Mouse (Mus musculus) olfactory bulb, adult 2 months (tissue): ENCODE results near the gene Tfam.

Source experiments
- CTCF ChIP-seq: fragments of 200-500 bp; IDR thresholded peaks from 2 replicates; pipeline ENCODE4 v1.5.1; 2012; ENCODE audit warnings: low read depth, mild to moderate bottlenecking, low read length, moderate library complexity; ENCODE audit not compliant: insufficient read depth
- POLR2A ChIP-seq: fragments of 200-500 bp; IDR thresholded peaks from 2 replicates; pipeline ENCODE4 v1.6.1; 2012; ENCODE audit warnings: mild to moderate bottlenecking, low read depth, low read length, moderate library complexity; ENCODE audit not compliant: insufficient read depth

- TF ChIP-seq CTCF (no peak), POLR2A (no peak)
These were observed 13.2 kb upstream of the Tfam start for GRCm38 (mm10) chr10:71251256-71251655.
